9 mouse cellular contexts compared by ENCODE assay signal in the genomic region with DNA sequence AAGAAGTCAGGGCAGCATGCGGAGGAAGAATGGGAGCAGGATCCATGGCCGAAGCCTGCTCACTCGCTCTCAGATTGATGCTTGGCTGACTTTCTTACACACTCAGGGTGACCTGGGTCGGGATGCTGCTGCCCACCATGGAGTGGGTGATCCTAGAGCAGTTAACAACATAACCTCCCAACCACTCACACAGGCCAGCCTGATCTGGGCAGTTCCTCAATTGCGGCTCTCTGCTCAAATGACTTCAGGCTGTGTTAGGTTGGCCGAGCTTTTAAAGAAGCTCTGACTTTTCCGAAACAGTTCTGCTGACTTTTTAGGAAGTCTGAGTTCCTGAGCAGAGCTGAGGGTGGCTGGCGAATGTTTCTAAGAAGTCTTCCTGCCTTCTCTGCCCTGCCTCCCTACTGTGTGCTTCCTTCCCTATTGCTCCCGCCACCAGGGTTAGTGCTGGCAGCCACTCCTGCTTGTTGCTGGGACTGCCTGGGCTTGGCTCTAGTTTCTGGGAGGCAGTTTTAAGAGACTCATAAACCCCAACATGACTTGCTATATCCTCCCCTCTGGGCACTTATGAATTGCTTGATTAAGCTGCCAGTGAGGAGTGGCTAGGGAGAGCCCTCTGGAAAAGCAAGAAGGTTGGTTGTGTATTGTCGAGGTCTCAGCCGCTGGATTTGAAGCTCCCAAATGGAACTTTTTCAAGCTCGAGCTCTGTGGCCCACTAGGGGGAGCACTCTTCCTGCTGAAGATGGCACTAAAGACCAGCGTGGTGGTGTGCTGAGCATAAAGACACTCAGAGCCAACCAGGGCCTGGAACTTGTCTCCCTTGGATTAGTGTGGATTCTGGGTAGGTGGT. TPM values are rescaled to one million over a fixed set of nuclear protein-coding genes. Genes with fewer than 3 reads are reported as not detected.
DNase-seq lines count a peak whose midpoint lies in the region; ATAC-seq and TF ChIP-seq lines count a peak whose summit lies in the region.
"Had no signal": no experiment of that assay in that cellular context is flagged by ENCODE, and none has a peak within 500 bp of the region (broad histone marks: within the 10 kb centered on the region; RNA-seq: fewer than 3 reads in every experiment).

No protein-coding gene starts in this region.

- H3K36me3 ChIP-seq in kidney, postnatal 0 days (ENCODE audit: insufficient read depth, low read length): peaks cover 27% of the 10 kb centered on the region

- no peaks in the 10 kb centered on the region for H3K9me3 ChIP-seq in kidney, postnatal 0 days (replicated peaks; ENCODE audit: low read length)
- H3K9me3 ChIP-seq: embryonic facial prominence, embryonic 12.5 days had no signal

- DNase-seq in 416B (ENCODE audit: low read depth) (peak; percentile 74), liver (peak; percentile 65)
- DNase-seq in adrenal gland, adult 8-10 months: peak; percentile 51
- peak; percentile 80 for DNase-seq in embryo, embryonic 11 days
- peak; percentile 77 for DNase-seq in kidney, postnatal 0 days (ENCODE audit: low spot score)
- DNase-seq in natural killer cell, adult 2 months (ENCODE audit: low spot score in 2 of 2): peak; percentile 11 to 40
- peak; percentile 39 to 77 for DNase-seq in spleen, postnatal 4 days (ENCODE audit: low spot score in 2 of 2)

- ATAC-seq in granulocyte monocyte progenitor cell, adult 5-6 weeks (replicated peaks; ENCODE audit: poor library complexity, severe bottlenecking): peak; percentile 93
- ATAC-seq in kidney, postnatal 0 days (replicated peaks; ENCODE audit: low FRiP score, low read depth): 0 out of 2 replicates have a peak, but pooled peaks have one; percentile 29

- H3K4me1 ChIP-seq in kidney, postnatal 0 days (replicated peaks; ENCODE audit: insufficient read depth, low read length): no peaks in the 10 kb centered on the region
- H3K4me1 ChIP-seq: embryonic facial prominence, embryonic 12.5 days had no signal

- no peak overlapping the region for H3K9ac ChIP-seq in kidney, postnatal 0 days (ENCODE audit: low read depth, low read length)
- H3K9ac ChIP-seq: embryonic facial prominence, embryonic 12.5 days had no signal

- WGBS in kidney, postnatal 0 days: 62% methylated on average over 13 of the region's 13 CpGs

- peak; percentile 88 for TF ChIP-seq CTCF in kidney, postnatal 0 days (IDR thresholded peaks at IDR 0.05; ENCODE audit: low read depth)

- H3K27ac ChIP-seq in kidney, postnatal 0 days: no peak overlapping the region
- H3K27ac ChIP-seq: embryonic facial prominence, embryonic 12.5 days had no signal

- no peak overlapping the region for H3K4me3 ChIP-seq in kidney, postnatal 0 days (replicated peaks; ENCODE audit: low read depth, low read length)
- H3K4me3 ChIP-seq: embryonic facial prominence, embryonic 12.5 days had no signal

- no peak overlapping the region for H3K4me2 ChIP-seq in kidney, postnatal 0 days (ENCODE audit: low read length)
- H3K4me2 ChIP-seq: embryonic facial prominence, embryonic 12.5 days had no signal

- H3K27me3 ChIP-seq in kidney, postnatal 0 days (ENCODE audit: insufficient read depth, low read length): no peaks in the 10 kb centered on the region
- H3K27me3 ChIP-seq: embryonic facial prominence, embryonic 12.5 days had no signal

RNA-seq across cellular contexts. Expression of a gene that starts 9.9 kb away (rescaled TPM):
- 10 to 100 TPM; 24.2 to 38.3 (median 30.3) TPM for total RNA-seq in adrenal gland, adult 8-10 months (2022)
- total RNA-seq in granulocyte monocyte progenitor cell, adult 5-6 weeks (2014; fragmentation: Nextera tagmentation): 19.2 and 19.5 TPM in 2 replicates
- total RNA-seq in granulocyte monocyte progenitor cell, adult 5-6 weeks (2017): 24.8 and 32.0 TPM in 2 replicates
- 6.4 and 6.6 TPM in 2 replicates for polyA plus RNA-seq in kidney, postnatal 0 days (2015; fragmentation: Nextera tagmentation; extraction: Ambion mirVana)

Comparison
In these comparisons a context has a peak if more than half of its experiments do, and no peak if none do; other contexts are left out.
1. DNase-seq: peak in every context shown above with its lines; median percentile 80 in embryo, embryonic 11 days; 77 in kidney, postnatal 0 days; 74 in 416B; 65 in liver; 58 in spleen, postnatal 4 days; 51 in adrenal gland, adult 8-10 months; 26 in natural killer cell, adult 2 months.